Mouse (Mus musculus): ENCODE results near the gene Fancd2.

Gene Fancd2

GRCm38 (mm10) chr6:113530932-113531839 lies at the start of gene Fancd2, which contains the start of gene Emc3:
Fancd2 (plus strand) TSS chr6:113531682.
Emc3 (minus strand) TSS chr6:113531652.
- DNase-seq, result peak; percentile 97

GRCm38 (mm10) chr6:113482477-113483099 lies 48.9 kb upstream of the Fancd2 start:
- DNase-seq, result peak; percentile 76 to 79

GRCm38 (mm10) chr6:113483100-113483615 lies 48.3 kb upstream of the Fancd2 start, which contains the start of gene Creld1:
Creld1 (plus strand) TSS chr6:113483297.
- peak; percentile 94 to 97 for DNase-seq

DNA sequence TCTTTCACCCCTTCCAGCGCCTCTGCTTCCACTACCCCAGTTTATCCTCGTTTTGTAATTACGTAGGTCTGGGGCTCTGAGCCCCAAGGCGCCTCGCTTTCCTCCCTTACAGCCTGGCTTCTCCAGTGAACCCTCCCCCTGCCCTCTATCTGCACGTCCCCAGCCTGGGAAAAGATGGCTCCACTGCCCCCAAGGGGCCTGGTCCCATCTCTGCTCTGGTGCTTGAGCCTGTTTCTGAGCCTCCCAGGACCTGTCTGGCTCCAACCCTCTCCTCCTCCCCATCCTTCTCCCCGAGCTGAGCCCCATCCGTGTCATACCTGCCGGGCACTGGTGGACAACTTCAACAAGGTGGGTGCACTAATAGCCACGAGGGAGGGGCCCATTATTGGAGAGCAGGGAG lies 47.8 kb upstream of the Fancd2 start:
- peak; percentile 57 to 60 for DNase-seq

GRCm38 (mm10) chr6:113487125-113487576 lies 44.3 kb upstream of the Fancd2 start:
- no peak for DNase-seq

- DNase-seq, result peak; percentile 55 to 61
These were observed 42.1 kb upstream of the Fancd2 start for GRCm38 (mm10) chr6:113489410-113489809.

DNA sequence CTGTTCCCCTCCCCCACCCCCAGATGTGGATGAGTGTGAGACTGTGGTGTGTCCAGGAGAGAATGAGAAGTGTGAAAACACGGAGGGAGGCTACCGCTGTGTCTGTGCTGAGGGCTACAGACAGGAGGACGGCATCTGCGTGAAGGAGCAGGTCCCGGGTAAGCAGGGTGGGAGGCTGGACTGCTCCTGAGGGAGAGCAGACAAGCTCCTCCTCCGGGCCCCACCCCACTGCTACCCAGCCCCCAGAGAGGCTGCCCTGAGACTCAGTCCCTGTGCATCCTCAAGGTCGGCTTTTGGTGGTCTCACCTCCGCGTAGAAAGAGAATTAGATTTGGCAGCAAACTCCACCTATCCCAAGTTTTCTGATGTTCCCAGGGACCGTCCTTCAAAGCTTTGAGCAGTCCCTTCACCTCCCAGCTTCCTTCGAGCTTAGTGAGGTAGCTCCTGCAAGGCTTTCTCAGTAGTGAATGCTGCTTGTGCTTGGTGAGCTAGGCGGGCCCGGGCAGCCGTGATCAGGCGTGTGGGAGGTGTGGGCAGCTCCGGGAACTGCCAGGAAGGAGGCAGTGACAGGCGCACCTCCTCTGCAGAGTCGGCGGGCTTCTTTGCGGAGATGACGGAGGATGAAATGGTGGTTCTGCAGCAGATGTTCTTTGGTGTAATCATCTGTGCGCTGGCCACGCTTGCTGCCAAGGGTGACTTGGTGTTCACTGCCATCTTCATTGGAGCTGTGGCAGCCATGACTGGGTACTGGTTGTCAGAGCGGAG lies 39.2 kb upstream of the Fancd2 start:
- DNase-seq, result peak in 1 of 2 experiments; percentile 21

DNA sequence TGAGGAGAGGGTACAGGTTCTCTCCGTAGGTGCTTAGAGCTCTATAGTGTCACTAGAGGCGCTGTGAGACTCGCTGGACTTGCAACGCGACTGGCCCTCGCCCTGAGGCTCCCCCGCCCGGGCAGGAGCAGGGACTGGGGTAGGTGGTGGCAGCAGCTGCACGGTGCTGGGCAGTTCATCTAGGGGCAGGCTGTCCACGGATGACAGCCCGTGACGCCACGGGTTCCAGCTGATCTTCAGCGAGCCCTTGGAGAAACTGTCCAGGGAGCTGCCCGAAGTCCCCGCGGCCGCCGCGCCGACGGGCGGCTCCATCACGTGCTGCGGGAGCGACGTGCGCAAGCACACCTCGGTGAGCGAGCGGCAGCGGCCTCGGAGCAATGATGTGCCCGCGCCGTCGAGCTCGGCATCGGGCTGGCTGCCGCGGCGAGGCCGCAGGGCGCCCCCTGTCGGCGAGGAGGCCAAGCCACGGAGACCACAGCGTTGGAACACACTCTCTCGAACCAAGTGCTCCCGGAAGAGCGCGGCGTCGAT lies 37.2 kb upstream of the Fancd2 start:
- DNase-seq, result peak; percentile 74 to 82

GRCm38 (mm10) chr6:113495071-113495675 lies 36.3 kb upstream of the Fancd2 start:
- DNase-seq, result peak in 1 of 2 experiments; percentile 44

GRCm38 (mm10) chr6:113499346-113499745 lies 32.1 kb upstream of the Fancd2 start:
- no peak for DNase-seq

DNA sequence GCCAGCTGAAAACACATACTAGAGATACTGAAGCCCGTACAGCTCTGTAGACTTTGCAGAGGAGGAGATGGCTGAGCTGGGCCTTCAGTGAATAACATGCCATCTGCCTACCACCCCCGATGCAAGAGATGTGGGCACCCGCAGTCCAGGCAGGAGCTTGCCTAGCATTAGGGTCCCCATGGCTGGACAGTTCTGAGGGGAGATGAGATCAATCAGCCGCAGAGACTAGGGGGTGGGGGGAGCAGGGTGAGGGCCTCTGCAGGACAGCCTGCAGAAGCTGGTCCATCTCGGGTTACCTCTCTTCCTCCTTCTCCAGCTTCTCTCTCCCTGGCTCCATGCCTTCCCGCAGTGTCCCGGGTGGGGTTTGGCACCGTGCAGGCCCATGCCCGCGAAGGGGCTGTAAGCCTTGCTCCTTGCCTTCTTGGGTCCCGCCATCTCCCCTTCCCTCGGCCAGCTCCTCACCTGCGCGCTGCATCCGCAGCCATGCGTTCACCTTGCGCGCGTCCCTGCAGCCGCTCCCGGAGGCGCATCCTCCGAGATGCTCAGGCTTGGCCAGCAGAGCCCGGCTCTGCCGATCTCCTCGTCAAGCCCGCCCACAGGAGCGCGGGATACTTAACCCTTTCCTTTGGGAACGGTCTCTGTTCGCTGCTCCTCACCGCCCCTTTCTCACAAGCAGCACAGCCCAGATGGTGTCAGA lies 29.9 kb upstream of the Fancd2 start, which contains the start of gene Prrt3:
Gene Prrt3 (minus strand): TSS at position 544 of the 697 bp plus-strand sequence.
- peak; percentile 90 for DNase-seq

- no peak for DNase-seq
These were observed 28.7 kb upstream of the Fancd2 start for GRCm38 (mm10) chr6:113502801-113503200.

DNA sequence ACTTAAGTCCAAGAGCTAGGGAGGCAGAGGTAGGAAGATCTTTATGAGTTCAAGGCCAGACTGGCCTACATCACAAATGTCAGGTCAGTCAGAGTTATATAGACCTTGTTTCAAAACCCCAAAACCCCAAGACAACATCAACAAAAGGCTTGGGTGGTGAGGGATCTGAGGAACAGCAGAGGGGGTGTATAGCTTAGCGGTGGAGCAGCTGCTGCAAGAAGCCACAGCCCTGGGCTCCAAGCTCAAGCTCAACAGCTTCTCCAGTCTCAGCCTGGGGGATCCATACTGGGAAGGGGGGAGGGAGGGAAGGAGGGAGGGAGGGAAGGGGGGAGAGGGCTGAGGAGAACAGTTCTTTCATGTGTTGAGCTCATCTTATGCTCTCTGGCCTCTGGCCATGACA lies 25.8 kb upstream of the Fancd2 start:
- DNase-seq, result no peak

DNA sequence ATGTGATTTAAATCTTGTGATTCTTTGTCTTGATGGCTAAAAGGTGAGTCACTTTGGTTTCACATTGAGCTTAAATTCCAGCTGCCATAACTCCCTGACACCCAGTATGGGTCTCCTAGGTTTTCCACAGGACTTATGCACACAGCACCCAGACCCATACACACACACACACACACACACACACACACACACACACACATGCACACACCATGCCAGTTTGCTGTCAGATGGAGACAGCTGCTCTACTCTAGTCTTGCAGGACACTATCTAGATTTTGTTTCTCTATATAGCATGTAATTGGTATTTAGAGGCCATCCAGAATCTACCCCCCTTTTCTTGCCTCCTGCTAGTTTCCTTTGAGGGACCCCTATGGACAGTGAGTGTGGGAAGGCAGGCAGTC lies 24.4 kb upstream of the Fancd2 start:
- no peak for DNase-seq

DNA sequence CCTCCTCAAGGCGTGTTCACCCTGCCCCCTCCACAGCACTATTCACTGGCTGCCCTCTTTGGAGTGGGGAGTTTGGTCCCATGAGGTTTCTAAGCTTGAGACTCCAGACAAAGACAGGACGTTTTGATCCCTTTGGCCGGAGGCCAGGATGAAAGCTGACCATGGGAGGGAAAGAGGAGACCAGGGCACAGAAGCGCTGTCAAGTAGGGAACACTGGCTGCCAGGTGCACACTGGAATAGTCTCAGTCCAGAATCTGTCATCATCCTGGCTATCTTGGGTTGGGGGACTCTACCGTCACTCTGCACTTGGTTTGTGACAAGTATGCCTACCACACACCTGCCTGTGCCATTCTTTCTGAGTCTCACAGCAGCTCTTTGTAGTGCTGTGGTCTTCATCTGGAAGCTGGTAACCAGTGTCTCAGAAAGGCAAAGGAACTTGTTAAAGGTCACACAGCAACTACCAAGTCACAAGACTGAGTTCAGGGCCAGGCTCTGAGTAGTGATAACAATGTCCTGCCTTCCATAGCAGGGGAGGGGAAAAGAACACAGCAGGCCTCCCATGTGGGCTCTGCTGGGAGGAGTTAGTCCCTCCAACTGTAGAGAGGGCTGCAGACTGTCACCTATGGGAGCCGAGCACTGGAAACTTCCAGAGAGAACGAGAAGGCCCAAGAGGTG lies 23.1 kb upstream of the Fancd2 start:
- peak in 1 of 2 experiments; percentile 35 for DNase-seq

GRCm38 (mm10) chr6:113508947-113509280 lies 22.6 kb upstream of the Fancd2 start:
- peak; percentile 75 to 84 for DNase-seq

DNA sequence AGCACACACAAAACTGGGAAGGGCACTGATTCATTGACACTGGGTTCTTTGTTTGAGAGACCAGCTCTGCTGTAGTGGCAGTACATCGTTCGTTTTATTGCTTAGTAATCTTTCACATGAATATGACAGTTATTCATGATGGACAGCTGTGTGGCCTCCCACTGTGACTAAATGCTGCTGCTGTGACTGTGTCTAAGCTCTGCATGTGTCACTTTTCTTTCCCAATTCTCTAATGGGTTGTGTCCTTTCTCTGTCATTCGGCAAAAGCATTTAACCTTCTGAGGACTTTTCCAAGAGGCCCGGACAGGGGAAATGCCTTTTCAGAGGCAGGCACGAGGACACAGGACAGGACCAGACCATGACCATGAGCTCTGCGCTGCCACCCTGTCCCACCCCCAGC lies 17.5 kb upstream of the Fancd2 start:
- DNase-seq, result no peak

DNA sequence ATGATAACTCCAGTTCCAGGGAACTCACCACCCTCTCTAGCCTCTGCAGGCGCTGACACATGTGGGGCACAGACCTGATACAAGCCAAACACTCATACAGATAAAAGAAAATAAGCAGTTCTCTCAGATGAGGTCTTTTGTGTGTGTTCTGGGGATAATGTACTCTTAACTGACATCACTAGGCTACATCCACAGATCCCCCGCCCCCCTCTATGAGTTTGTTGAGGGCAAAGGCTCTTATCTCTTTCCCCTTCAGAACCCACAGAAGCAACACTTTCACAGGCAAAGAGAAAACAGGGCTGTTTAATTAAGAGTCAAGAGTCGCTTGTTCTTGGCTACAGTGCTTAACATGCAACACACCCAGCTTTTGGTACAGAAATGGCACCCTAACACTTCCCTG lies 16.9 kb upstream of the Fancd2 start:
- DNase-seq, result no peak

GRCm38 (mm10) chr6:113517434-113518080 lies 13.9 kb upstream of the Fancd2 start:
- no peak for DNase-seq

DNA sequence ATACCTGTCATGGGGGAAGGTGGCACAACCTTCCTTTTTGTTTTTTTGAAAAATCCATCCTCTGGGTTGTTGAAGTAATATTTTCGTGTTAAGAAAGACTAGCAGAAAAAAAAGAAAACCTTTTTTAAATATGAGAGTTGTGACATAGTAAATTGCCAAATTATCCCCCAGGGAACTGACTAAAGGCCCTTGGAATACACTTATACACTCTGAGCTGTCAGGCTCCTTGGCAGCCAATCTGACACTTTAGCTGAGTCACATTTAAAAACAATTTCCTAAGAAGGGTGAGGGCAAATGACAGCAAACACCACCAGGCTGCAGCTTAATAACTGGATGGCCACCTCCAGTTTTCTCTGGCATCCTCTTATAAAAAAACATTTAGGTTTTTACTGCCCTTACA lies 9.2 kb upstream of the Fancd2 start:
- no peak for DNase-seq
